Mouse (Mus musculus): ENCODE measurements around the gene Pik3c2g.

DNA sequence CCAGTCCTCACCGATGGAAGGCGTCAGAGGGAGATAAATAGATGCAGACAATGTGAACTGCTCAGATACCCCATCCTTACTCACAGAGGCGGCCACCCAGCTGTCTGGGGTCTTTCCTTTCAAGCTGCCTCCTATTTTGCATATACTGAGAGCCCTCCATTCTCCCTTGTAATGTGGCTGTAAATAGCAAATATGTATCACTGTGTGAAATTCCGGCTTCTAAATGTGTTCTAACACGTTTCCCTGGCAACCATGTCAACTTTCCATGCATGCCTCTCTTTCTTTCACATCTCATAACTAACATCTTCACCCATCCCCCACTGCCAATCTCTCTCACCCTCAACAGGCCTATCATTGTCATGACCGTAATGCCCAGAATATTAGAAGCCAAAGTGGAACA is 379.7 kb downstream of the Pik3c2g start:
- TF ChIP-seq CTCF (IDR thresholded peaks at IDR 0.05; ENCODE audit: insufficient read depth, low read length) (no peak), POLR2A (IDR thresholded peaks at IDR 0.05; ENCODE audit: borderline replicate concordance, extremely low read depth, low read depth, low read length) (no peak)

All from lung, adult 2 months (tissue).